Mouse (Mus musculus) ES-E14 (cell line): ENCODE measurements at regions not wholly inside any gene's neighbourhood (a gene's known extent, or its start where the extent isn't known, plus 50 kb on each side); places are given as distances from the start of the nearest gene placed in this dataset.

Experiments used
- DNase-seq: peaks from one replicate; pipeline ENCODE4 v3.0.0-alpha.2; 2013; ENCODE audit warnings: low read depth, low spot score
- H3K27ac ChIP-seq: 2 replicates; pipeline ENCODE4 v1.5.1; 2012; ENCODE audit warnings: low read depth, mild to moderate bottlenecking, low read length, moderate library complexity, mixed read lengths; ENCODE audit not compliant: poor library complexity, insufficient read depth, severe bottlenecking
- H3K36me3 ChIP-seq: 2 replicates; pipeline ENCODE4 v1.6.1; 2012; ENCODE audit warnings: mild to moderate bottlenecking, low read length, moderate library complexity, mixed read lengths; ENCODE audit not compliant: control insufficient read depth, poor library complexity, insufficient read depth, severe bottlenecking
- H3K4me1 ChIP-seq, 2 experiments: fragments of 150-350 bp in 1 of 2; sonication (generic) in 1 of 2; 2 replicates each; pipeline ENCODE4 v1.6.1; 2012; ENCODE audit warnings: low read length in 2 of 2, mild to moderate bottlenecking in 1 of 2, mixed read lengths in 1 of 2; ENCODE audit not compliant: control insufficient read depth in 2 of 2, insufficient read depth in 2 of 2, poor library complexity in 1 of 2
- H3K4me3 ChIP-seq, 2 experiments: fragments of 150-350 bp in 1 of 2; sonication (generic) in 1 of 2; 2 replicates each; pipeline ENCODE4 v1.5.1; 2012; ENCODE audit warnings: low read length in 2 of 2, low read depth in 1 of 2, mild to moderate bottlenecking in 1 of 2, mixed read lengths in 1 of 2; ENCODE audit not compliant: insufficient read depth in 1 of 2, poor library complexity in 1 of 2, severe bottlenecking in 1 of 2
- H3K9ac ChIP-seq: 2 replicates; pipeline ENCODE4 v1.6.1; 2012; ENCODE audit warnings: low read depth, mild to moderate bottlenecking, low read length, mixed read lengths; ENCODE audit not compliant: poor library complexity, insufficient read depth, severe bottlenecking
- H3K9me3 ChIP-seq: fragments of 150-350 bp; sonication (generic); 2 replicates; pipeline ENCODE4 v1.6.1; 2012; ENCODE audit warnings: low read depth, mild to moderate bottlenecking, low read length; ENCODE audit not compliant: control insufficient read depth, insufficient read depth
- CHD2 ChIP-seq: IDR thresholded peaks from 2 replicates; pipeline ENCODE4 v1.6.1; 2014; ENCODE audit warnings: mild to moderate bottlenecking, low read depth, low read length, inconsistent platforms
- HCFC1 ChIP-seq: IDR thresholded peaks from 2 replicates; pipeline ENCODE4 v1.6.1; 2012; ENCODE audit warnings: low read length, inconsistent platforms, borderline replicate concordance; ENCODE audit not compliant: insufficient read depth
- MAFK ChIP-seq: IDR thresholded peaks from 2 replicates; pipeline ENCODE4 v1.6.1; 2014; ENCODE audit warnings: mild to moderate bottlenecking, low read depth, low read length, inconsistent platforms; ENCODE audit not compliant: insufficient read depth
- ZC3H11A ChIP-seq: IDR thresholded peaks from 2 replicates; pipeline ENCODE4 v1.6.1; 2012; ENCODE audit warnings: low read depth, mild to moderate bottlenecking, inconsistent platforms, low read length, borderline replicate concordance
- ZNF384 ChIP-seq: IDR thresholded peaks from 2 replicates; pipeline ENCODE4 v1.6.1; 2012; ENCODE audit warnings: low read depth, low read length, inconsistent platforms
- in situ Hi-C, 2 experiments: fragments of 600-800 bp; cut with MboI; formaldehyde crosslinking; loops; one replicate each; pipeline ENCODE4 v1.15.1; 2025; ENCODE audit warnings: low sequenced_read_pairs in 2 of 2, inconsistent platforms in 1 of 2; ENCODE audit not compliant: unreplicated experiment in 2 of 2

- no peaks in the 10 kb centered on the region for H3K36me3 ChIP-seq
- in situ Hi-C loops: no loop called here
- 0 out of 4 replicates have a peak overlapping the region, but pooled peaks of 1 of the 2 experiments have one; percentile 87 for H3K4me3 ChIP-seq
- H3K27ac ChIP-seq: no peak overlapping the region
- TF ChIP-seq MAFK: no peak
- no peak for TF ChIP-seq HCFC1
- TF ChIP-seq ZC3H11A: no peak
- no peak for TF ChIP-seq CHD2
- peaks cover 7 to 23% of the 10 kb centered on the region in 2 experiments for H3K4me1 ChIP-seq
- peak overlapping the region; percentile 31; the same call in 1 of the 2 replicates for H3K9ac ChIP-seq
- DNase-seq: no peak
- H3K9me3 ChIP-seq: no peaks in the 10 kb centered on the region
These were observed 127.8 kb upstream of the Ubr2 start for GRCm38 (mm10) chr17:47138174-47138573.

DNA sequence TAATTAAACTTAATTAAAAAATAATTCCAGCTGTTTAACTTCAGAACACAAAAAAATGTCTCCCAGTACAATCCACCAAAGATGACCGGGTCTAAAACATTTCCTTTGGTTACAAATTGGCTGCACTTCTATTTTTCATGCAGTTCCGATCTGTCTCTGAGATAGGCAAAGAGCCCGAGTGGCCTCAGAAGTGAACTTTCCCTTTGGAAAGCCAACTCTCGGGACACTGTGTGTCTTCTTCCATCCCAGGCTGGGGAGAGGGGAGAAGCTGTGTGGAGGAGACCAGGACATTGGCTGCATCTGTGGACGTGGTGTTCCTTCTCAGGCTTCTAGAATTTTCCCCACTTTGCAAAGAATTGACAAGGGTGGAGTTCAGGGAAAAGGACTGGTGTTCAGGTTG lies 125.0 kb upstream of the Ubr2 start:
- TF ChIP-seq HCFC1 (no peak), ZNF384 (no peak), ZC3H11A (no peak), MAFK (no peak), CHD2 (no peak)

GRCm38 (mm10) chr17:47133785-47134184 lies 123.4 kb upstream of the Ubr2 start:
- H3K9ac ChIP-seq: no peak overlapping the region
- DNase-seq: no peak
- no peak overlapping the region; the same call in 1 of the 2 replicates for H3K27ac ChIP-seq

More for the DNA sequence above, 125.0 kb upstream of the Ubr2 start:
- H3K9me3 ChIP-seq: no peaks in the 10 kb centered on the region
- H3K36me3 ChIP-seq: no peaks in the 10 kb centered on the region
- no peak for DNase-seq
- in situ Hi-C loops: no loop called here
- no peak overlapping the region for H3K4me3 ChIP-seq
- H3K27ac ChIP-seq: no peak overlapping the region
- H3K4me1 ChIP-seq: peaks cover 6 to 19% of the 10 kb centered on the region in 2 experiments; a peak in 3 of 4 replicates
- H3K9ac ChIP-seq: no peak overlapping the region

GRCm38 (mm10) chr17:47127571-47127970 lies 117.2 kb upstream of the Ubr2 start:
- Histone ChIP-seq H3K4me1 (peaks cover 0 to 5% of the 10 kb centered on the region in 2 experiments; a peak in 1 of 4 replicates), H3K9me3 (no peaks in the 10 kb centered on the region), H3K27ac (no peak overlapping the region), H3K4me3 (no peak overlapping the region), H3K36me3 (no peaks in the 10 kb centered on the region), H3K9ac (no peak overlapping the region)
- TF ChIP-seq CHD2 (no peak), ZC3H11A (no peak), HCFC1 (no peak), MAFK (no peak), ZNF384 (no peak)
- in situ Hi-C loops: no loop called here
- DNase-seq: no peak

More at GRCm38 (mm10) chr17:47133785-47134184, 123.4 kb upstream of the Ubr2 start:
- Histone ChIP-seq H3K36me3 (no peaks in the 10 kb centered on the region), H3K9me3 (no peaks in the 10 kb centered on the region), H3K4me3 (no peak overlapping the region), H3K4me1 (peaks cover 6 to 19% of the 10 kb centered on the region in 2 experiments; a peak in 3 of 4 replicates)
- TF ChIP-seq CHD2 (no peak), ZNF384 (no peak), HCFC1 (no peak), ZC3H11A (no peak), MAFK (no peak)
- in situ Hi-C loops: no loop called here
